Mouse (Mus musculus) left cerebral cortex, adult 2 months (tissue): ENCODE data around the gene Mgat4b. TPM values are rescaled to one million over a fixed set of nuclear protein-coding genes. Genes with fewer than 3 reads are reported as not detected.
A peak's percentile ranks its signal among the peaks of the same experiment; 100 is the strongest.

Source experiments
- DNase-seq, 2 experiments: peaks; one replicate each; pipeline ENCODE4 v3.0.0; 2021 to 2022; ENCODE audit warnings: low spot score in 2 of 2, mixed read lengths in 1 of 2; ENCODE audit errors: extremely low spot score in 1 of 2
- H3K27ac ChIP-seq: fragments of 200-600 bp; 2 replicates; pipeline ENCODE4 v1.8.1; 2022
- H3K4me3 ChIP-seq: fragments of 200-600 bp; 2 replicates; pipeline ENCODE4 v1.8.1; 2022
- CTCF ChIP-seq: fragments of 200-600 bp; IDR thresholded peaks from 2 replicates; pipeline ENCODE4 v1.8.1; 2022; ENCODE audit warnings: antibody characterized with exemption, mild to moderate bottlenecking, moderate library complexity
- intact Hi-C: fragments of 180-260 bp; cut with DNase I; formaldehyde crosslinking; loops from one replicate; pipeline ENCODE4 v1.15.1; 2025
- total RNA-seq, 2 experiments: library from RNA; stranded (reverse); gene quantifications; 2 replicates each; pipeline ENCODE4 v1.2.3; 2021

The Mgat4b gene
- total RNA-seq, 2 experiments from 2014 or later = 63.1 to 67.0 TPM

- Histone ChIP-seq H3K4me3 (no peak overlapping the region), H3K27ac (no peak overlapping the region)
- intact Hi-C loops = no loop called here
- DNase-seq = no peak
- no peak for TF ChIP-seq CTCF
These were observed 28.4 kb downstream of the Mgat4b start for GRCm38 (mm10) chr11:50238821-50239791.

GRCm38 (mm10) chr11:50240235-50240911, 29.7 kb downstream of the Mgat4b start:
- DNase-seq = no peak
- intact Hi-C loops = loop anchor here (2.0 kb wide), 1 partner anchor 48 kb away; no protein-coding TSS in a partner anchor
- no peak overlapping the region for H3K4me3 ChIP-seq
- no peak overlapping the region for H3K27ac ChIP-seq
- no peak for TF ChIP-seq CTCF

GRCm38 (mm10) chr11:50243926-50244325, 33.2 kb downstream of the Mgat4b start:
- Histone ChIP-seq H3K27ac (no peak overlapping the region), H3K4me3 (no peak overlapping the region)
- no peak for DNase-seq
- intact Hi-C loops = no loop called here
- TF ChIP-seq CTCF = no peak

- no peak for TF ChIP-seq CTCF
- no peak overlapping the region for H3K4me3 ChIP-seq
- no peak overlapping the region for H3K27ac ChIP-seq
- intact Hi-C loops = no loop called here
- no peak for DNase-seq
These were observed 34.6 kb downstream of the Mgat4b start for GRCm38 (mm10) chr11:50245269-50245668.

GRCm38 (mm10) chr11:50248473-50249171, 37.9 kb downstream of the Mgat4b start:
- TF ChIP-seq CTCF = no peak
- intact Hi-C loops = no loop called here
- Histone ChIP-seq H3K4me3 (no peak overlapping the region), H3K27ac (no peak overlapping the region)
- DNase-seq = no peak

GRCm38 (mm10) chr11:50252166-50252565, 41.5 kb downstream of the Mgat4b start:
- no peak for DNase-seq
- Histone ChIP-seq H3K4me3 (no peak overlapping the region), H3K27ac (no peak overlapping the region)
- no peak for TF ChIP-seq CTCF
- intact Hi-C loops = no loop called here

GRCm38 (mm10) chr11:50252684-50253265, 42.1 kb downstream of the Mgat4b start:
- H3K27ac ChIP-seq = peak overlapping the region; percentile 13; the same call in 1 of the 2 replicates
- DNase-seq = no peak
- TF ChIP-seq CTCF = no peak
- no peak overlapping the region for H3K4me3 ChIP-seq
- intact Hi-C loops = no loop called here

GRCm38 (mm10) chr11:50253393-50253792, 42.7 kb downstream of the Mgat4b start:
- no peak for DNase-seq
- Histone ChIP-seq H3K4me3 (no peak overlapping the region), H3K27ac (peak overlapping the region; percentile 13; the same call in 1 of the 2 replicates)
- intact Hi-C loops = no loop called here
- no peak for TF ChIP-seq CTCF

GRCm38 (mm10) chr11:50254010-50254580, 43.4 kb downstream of the Mgat4b start:
- TF ChIP-seq CTCF = no peak
- Histone ChIP-seq H3K27ac (peak overlapping the region; percentile 83), H3K4me3 (no peak overlapping the region)
- intact Hi-C loops = no loop called here
- DNase-seq = peak; percentile 80 to 82

GRCm38 (mm10) chr11:50256615-50257014, 45.9 kb downstream of the Mgat4b start:
- no peak for TF ChIP-seq CTCF
- intact Hi-C loops = no loop called here
- DNase-seq = no peak
- peak overlapping the region; percentile 73 for H3K27ac ChIP-seq
- no peak overlapping the region for H3K4me3 ChIP-seq

- TF ChIP-seq CTCF = no peak
- peak overlapping the region; percentile 54 for H3K27ac ChIP-seq
These were observed 47.6 kb downstream of the Mgat4b start for GRCm38 (mm10) chr11:50258310-50258709.

More at GRCm38 (mm10) chr11:50258310-50258709, 47.6 kb downstream of the Mgat4b start:
- DNase-seq = peak in 1 of 2 experiments; percentile 66
- intact Hi-C loops = no loop called here
- H3K4me3 ChIP-seq = no peak overlapping the region
